Mouse (Mus musculus) bone marrow, adult 2 months (tissue): ENCODE data around the gene Atxn1. TPM values are rescaled to one million over a fixed set of nuclear protein-coding genes. Genes with fewer than 3 reads are reported as not detected.

Experiments
- H3K27ac ChIP-seq: fragments of 200-500 bp; 2 replicates; pipeline ENCODE4 v1.5.1; 2012; ENCODE audit warnings: low read depth, mild to moderate bottlenecking, control low read depth, inconsistent platforms, low read length; ENCODE audit not compliant: control insufficient read depth, poor library complexity, insufficient read depth
- H3K4me1 ChIP-seq: fragments of 200-500 bp; 2 replicates; pipeline ENCODE4 v1.6.1; 2011; ENCODE audit warnings: low read length; ENCODE audit not compliant: control insufficient read depth, insufficient read depth
- H3K4me3 ChIP-seq: fragments of 200-500 bp; replicated peaks from 2 replicates; pipeline ENCODE3; 2011; ENCODE audit warnings: mild to moderate bottlenecking, low read depth, low read length, control low read depth; ENCODE audit not compliant: control insufficient read depth
- CTCF ChIP-seq: fragments of 200-500 bp; IDR thresholded peaks from 2 replicates; pipeline ENCODE4 v1.5.1; 2011; ENCODE audit warnings: low read length, control low read depth; ENCODE audit not compliant: control insufficient read depth, insufficient read depth
- POLR2A ChIP-seq: fragments of 200-500 bp; IDR thresholded peaks from 2 replicates; pipeline ENCODE4 v1.6.1; 2011; ENCODE audit warnings: low read depth, mild to moderate bottlenecking, control low read depth, low read length, borderline replicate concordance; ENCODE audit not compliant: control insufficient read depth
- WGBS: fragments of 180-500 bp; shearing (Covaris S2); methylation state at CpG from one replicate; pipeline ENCODE4 v1.1.7; 2018; 5-methylcytosine and 5-hydroxymethylcytosine counted together
- polyA plus RNA-seq: library from polyadenylated mRNA; stranded (reverse); fragments of >200 nt; gene quantifications from 2 replicates; pipeline ENCODE4 v1.2.4, GENCODE M21; 2011; ENCODE audit warnings: low replicate concordance; ENCODE audit not compliant: missing spikeins, insufficient read depth, insufficient read length

Gene Atxn1
- polyA plus RNA-seq, 1 experiment, result 5.8 TPM

DNA sequence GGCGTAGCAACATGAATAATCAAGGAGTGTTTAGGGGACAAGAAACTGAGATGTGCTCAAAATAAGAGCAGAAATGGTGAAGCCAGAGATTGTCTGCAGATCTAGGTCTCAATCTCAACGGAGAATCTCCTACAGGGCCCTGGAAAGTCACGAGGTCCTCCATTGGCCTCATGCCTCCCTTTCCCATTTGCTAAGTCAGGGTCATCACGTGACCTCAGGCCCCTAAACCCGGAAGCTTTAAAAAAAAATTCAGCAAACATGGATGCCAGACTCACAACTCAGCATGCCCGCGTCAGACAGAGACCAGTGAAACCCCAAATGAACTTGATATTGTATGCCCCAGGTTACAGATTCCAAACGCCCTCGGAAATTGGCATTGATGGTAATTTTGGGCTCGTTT is 302.0 kb downstream of the Atxn1 start:
- Histone ChIP-seq H3K4me1 (no peaks in the 10 kb centered on the region), H3K27ac (no peak overlapping the region), H3K4me3 (no peak overlapping the region)
- 85% methylated on average over 10 of the region's 10 CpGs for WGBS
- TF ChIP-seq POLR2A, result no peak
- TF ChIP-seq CTCF, result no peak

DNA sequence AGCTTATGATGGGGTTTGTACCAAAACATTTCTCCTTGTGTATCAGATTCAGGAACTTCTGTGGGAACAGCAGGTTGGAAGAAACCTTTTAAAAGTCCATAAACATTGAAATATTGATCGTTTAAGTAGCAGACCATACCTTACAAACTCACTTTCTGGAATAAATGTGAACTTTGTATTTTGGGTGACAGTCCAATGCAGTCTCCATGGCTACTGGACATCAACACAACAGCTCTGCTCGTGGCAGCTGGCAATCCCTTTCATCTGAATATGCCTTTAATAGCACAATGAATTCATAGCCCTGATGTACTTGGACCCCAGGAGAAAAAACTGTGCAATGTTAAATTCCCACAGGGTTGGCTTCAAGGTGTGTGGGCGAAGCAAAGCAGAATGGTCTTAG is 302.6 kb downstream of the Atxn1 start:
- 74% methylated on average over 3 of the region's 3 CpGs for WGBS
- H3K4me1 ChIP-seq, result no peaks in the 10 kb centered on the region
- TF ChIP-seq CTCF, result no peak
- no peak for TF ChIP-seq POLR2A
- H3K27ac ChIP-seq, result no peak overlapping the region
- H3K4me3 ChIP-seq, result no peak overlapping the region

- TF ChIP-seq CTCF (no peak), POLR2A (no peak)
- Histone ChIP-seq H3K4me3 (no peak overlapping the region), H3K27ac (no peak overlapping the region), H3K4me1 (no peaks in the 10 kb centered on the region)
- 84% methylated on average over 12 of the region's 12 CpGs for WGBS
These were observed 303.3 kb downstream of the Atxn1 start for GRCm38 (mm10) chr13:45661283-45662185.

- no peaks in the 10 kb centered on the region; the same call in 1 of the 2 replicates for H3K4me1 ChIP-seq
- H3K27ac ChIP-seq, result no peak overlapping the region
- 69% methylated on average over 4 of the region's 4 CpGs for WGBS
- H3K4me3 ChIP-seq, result no peak overlapping the region
- no peak for TF ChIP-seq CTCF
- no peak for TF ChIP-seq POLR2A
These were observed 305.0 kb downstream of the Atxn1 start for GRCm38 (mm10) chr13:45659813-45660212.

DNA sequence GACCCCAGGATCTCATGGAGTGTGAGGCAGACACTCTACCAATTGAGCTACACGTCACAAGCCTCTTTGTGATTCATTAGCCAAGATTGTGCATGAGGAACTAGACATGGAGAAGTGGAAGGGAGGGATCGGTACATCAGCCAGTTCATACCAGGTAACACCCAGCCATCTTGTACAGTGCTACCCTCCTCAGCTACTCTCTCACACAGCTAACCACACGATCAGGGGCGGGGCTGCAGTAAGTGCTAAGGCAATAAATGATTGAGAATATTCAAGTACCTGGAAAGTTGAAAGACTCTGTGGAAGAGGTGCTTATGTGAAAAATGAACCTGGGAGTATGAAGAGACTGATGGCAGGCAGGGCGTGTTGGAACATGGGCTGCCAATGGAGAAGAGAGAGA is 306.5 kb downstream of the Atxn1 start:
- Histone ChIP-seq H3K4me3 (no peak overlapping the region), H3K4me1 (no peaks in the 10 kb centered on the region; the same call in none of the 2 replicates), H3K27ac (no peak overlapping the region)
- TF ChIP-seq POLR2A (no peak), CTCF (no peak)
- 87% methylated on average over 5 of the region's 5 CpGs for WGBS

GRCm38 (mm10) chr13:45657176-45657575 is 307.6 kb downstream of the Atxn1 start:
- Histone ChIP-seq H3K27ac (no peak overlapping the region), H3K4me1 (no peaks in the 10 kb centered on the region; the same call in none of the 2 replicates), H3K4me3 (no peak overlapping the region)
- 94% methylated on average over 1 of the region's 1 CpGs for WGBS
- TF ChIP-seq CTCF (no peak), POLR2A (no peak)

- no peak overlapping the region for H3K27ac ChIP-seq
- no peak for TF ChIP-seq POLR2A
- TF ChIP-seq CTCF, result no peak
- no peak overlapping the region for H3K4me3 ChIP-seq
- H3K4me1 ChIP-seq, result no peaks in the 10 kb centered on the region; the same call in none of the 2 replicates
- 84% methylated on average over 10 of the region's 10 CpGs for WGBS
These were observed 313.1 kb downstream of the Atxn1 start for GRCm38 (mm10) chr13:45651652-45652241.

- H3K27ac ChIP-seq, result no peak overlapping the region
- TF ChIP-seq POLR2A, result no peak
- TF ChIP-seq CTCF, result no peak
These were observed 315.5 kb downstream of the Atxn1 start for GRCm38 (mm10) chr13:45649197-45649812.

More at GRCm38 (mm10) chr13:45649197-45649812, 315.5 kb downstream of the Atxn1 start:
- WGBS, result 18% methylated on average over 4 of the region's 4 CpGs
- no peak overlapping the region for H3K4me3 ChIP-seq
- no peaks in the 10 kb centered on the region; the same call in 1 of the 2 replicates for H3K4me1 ChIP-seq
